Mouse (Mus musculus): Measurements from ENCODE around the gene Gapvd1. TPM values are rescaled to one million over a fixed set of nuclear protein-coding genes. Genes with fewer than 3 reads are reported as not detected.
"Not testable (repeated sequence)": the region's sequence is repeated elsewhere in the genome, so short reads cannot be mapped to it uniquely, and the experiment has no call there.

Gapvd1 gene
- polyA plus RNA-seq, 2 experiments from 2014 or later = 53.4 to 55.7 TPM

DNA sequence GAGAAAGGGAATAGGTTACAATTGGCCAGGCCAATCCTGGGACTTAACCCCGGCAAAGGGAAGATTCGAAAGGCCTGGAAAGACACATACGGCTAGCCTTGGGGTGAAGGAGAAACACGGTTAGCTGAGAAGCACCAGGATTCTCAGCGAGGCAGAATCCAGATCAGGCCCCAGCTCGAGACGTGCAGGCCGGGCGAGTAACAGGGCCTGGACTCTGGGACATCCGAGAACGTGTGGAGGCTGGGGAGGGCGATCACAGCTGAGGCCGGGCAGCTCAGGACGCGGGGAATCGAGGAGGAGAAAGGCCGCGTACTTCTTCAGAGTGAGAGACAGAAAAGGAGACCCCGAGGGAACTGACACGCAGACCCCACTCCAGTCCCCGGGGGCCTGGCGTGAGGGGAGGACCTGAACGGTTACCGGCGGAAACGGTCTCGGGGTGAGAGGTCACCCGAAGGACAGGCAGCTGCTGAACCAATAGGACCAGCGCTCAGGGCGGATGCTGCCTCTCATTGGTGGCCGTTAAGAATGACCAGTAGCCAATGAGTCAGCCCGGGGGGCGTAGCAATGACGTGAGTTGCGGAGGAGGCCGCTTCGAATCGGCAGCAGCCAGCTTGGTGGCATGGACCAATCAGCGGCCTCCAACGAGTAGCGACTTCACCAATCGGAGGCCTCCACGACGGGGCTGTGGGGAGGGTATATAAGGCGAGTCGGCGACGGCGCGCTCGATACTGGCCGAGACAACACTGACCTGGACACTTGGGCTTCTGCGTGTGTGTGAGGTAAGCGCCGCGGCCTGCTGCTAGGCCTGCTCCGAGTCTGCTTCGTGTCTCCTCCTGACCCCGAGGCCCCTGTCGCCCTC is 16.6 kb upstream of the Gapvd1 start, which contains the start of gene Hspa5:
TSS of gene Hspa5 (plus strand) at position 603 of the 859 bp plus-strand sequence.
- ATAC-seq = peak; percentile 85

DNA sequence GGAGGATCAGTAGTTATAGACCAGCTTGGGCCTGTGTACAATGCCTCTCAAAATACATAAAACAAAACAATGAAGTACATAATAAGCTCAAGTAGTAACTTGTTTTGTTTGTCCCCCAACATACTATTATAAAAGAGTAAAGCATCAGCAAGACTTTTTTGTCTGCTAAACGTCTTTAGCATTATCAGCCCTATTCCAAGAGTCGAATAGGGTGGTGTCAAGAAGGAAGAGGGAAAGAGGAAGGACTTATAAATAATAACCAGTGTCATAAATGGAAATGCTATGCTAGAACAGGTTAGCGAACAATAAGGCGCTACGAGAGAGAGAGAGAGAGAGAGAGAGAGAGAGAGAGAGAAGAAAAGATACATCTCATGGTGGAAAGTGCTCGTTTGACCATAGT is 15.9 kb upstream of the Gapvd1 start:
- ATAC-seq = no peak

DNA sequence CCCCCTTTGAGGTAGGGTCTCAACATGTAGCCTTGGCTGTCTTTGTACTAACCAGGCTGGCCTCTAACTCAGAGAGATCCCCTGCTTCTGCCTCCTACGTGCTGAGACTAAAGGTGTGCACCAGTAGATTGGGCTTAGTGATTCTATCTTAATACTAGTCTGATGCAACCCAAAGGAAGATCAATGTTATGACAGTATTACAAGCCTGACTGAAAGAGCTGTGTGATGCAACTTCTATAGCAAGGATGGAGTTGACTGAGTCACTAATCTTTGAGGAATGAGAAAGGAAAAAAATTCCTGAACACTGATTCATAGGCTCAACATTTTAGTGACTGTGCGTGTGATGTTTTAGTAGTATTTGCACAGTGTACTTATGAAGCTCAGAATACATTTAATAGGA is 15.0 kb upstream of the Gapvd1 start:
- ATAC-seq = no peak

DNA sequence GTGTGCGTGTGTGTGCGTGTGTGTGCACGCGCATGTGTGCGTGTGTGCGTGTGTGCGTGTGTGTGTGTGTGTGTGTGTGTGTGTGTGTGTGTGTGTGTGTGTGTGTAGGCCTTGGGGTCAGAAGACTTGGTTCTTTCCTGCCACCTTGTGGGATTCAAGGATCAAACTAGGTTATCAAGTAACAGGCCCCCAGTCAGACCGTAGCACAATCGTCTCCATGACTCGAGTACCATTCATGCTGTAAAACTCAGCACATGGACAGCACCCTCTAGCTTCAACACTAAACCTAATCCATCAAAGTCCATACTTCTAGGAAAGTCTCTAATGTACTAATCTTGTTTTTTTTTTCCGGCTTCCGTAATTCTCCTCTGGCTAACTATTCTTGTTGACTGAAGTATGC is 9.8 kb upstream of the Gapvd1 start:
- no peak for ATAC-seq

DNA sequence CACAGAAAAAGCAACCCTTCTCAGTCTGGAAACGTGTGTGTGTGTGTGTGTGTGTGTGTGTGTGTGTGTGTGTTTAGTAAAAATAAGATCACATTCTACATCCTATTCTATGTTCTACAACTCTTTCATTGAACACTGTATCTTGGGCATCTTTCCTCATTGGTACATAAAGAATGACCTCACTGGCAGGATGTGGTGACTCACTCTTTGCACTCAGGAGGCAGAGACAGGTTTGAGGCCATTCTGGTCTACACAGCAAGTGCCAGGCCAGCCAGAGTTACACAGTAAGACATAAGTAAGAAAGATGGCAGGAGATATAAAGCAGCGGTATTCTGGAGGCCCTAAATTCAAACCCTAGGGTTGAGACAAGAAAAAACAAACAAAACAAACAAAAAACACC is 7.8 kb upstream of the Gapvd1 start:
- peak; percentile 68 for ATAC-seq

DNA sequence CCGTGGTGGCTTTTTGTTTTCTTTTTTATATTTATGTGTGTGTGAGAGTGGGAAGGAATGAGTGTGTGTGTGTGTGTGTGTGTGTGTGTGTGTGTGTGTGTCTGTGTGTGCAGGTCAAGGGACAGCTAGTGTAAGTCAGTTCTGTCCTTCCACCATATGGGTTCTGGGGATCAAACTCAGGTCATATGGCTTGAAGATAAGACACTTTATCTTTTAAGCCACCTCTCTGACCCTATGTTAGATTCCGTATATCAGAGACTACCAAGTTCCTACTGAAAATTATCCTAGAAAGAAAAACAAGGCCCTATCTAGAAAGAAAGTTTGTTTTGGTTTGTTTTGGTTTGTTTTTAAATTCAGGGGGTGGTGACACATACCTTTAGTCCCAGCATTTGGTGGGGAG is 7.1 kb upstream of the Gapvd1 start:
- no peak for ATAC-seq

DNA sequence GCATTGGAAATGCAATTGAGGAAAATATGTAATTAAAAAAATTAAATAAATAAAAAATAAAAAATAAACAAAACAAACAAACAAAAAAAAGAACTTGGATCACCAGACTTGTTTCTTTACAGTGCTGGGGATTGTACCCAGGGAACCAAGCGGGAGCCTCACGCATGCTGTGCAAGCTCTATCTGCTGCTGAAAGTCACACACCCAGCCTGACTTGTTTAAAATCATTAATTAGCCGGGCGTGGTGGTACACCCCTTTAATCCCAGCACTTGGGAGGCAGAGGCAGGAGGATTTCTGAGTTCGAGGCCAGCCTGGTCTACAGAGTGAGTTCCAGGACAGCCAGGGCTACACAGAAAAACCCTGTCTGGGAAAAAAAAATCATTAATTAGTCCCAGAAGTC is 6.2 kb upstream of the Gapvd1 start:
- not testable (repeated sequence) for ATAC-seq

DNA sequence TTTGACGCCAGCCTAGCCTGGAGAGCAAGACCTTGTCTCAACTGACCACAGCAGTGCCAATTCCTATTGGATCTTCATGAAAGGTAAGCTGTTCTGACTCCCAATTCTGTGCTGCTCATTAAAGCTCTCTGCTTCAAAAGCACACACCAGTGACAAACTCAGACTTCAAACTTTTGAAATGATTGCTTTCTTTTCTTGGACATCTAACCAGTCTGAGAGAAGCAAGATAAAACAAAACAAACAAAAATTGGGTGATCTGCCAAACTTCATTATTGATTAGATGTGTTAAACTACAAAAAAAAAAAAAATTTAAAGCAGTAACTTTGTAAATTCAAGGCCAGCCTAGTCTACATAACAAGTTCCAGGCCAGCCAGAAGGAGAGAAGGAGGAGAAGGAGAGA is 2.3 kb upstream of the Gapvd1 start:
- ATAC-seq = no peak

DNA sequence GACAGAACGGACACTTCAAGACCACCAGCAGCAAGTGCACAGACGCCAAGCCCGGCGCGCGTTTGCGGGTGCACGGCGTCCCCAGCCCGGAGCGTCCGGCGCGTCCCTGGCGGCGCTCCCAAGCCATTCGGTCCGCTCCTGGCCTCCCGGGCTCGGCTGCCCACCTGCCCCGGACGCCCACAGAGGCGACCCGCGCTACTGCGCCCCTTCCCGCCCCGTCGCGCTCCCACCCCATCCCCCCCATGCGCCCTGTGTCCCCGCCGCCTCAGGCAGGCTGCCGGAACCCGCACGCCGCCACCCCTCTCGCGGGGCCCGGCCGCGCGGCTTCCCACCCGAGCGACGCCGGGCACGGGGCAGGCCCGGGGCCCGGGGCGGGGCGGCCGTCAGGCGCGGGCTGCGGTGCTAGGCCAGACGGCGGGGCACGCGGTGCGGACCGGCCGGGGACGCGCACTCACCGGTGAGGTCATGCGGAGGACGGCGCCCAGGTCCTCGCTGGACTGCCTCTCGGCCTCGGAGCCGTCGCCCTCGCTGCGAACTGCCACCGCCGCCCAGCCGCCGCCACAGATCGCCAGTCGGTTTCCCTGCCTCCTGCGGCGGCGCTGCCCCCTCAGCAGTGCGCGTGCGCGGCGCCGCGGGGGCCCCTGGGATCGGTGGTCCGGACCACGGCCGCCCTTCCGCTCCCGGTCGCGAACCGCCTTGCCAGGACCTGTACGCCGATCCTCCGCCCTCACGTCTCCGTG is 1.1 kb downstream of the Gapvd1 start:
- ATAC-seq = peak; percentile 75

DNA sequence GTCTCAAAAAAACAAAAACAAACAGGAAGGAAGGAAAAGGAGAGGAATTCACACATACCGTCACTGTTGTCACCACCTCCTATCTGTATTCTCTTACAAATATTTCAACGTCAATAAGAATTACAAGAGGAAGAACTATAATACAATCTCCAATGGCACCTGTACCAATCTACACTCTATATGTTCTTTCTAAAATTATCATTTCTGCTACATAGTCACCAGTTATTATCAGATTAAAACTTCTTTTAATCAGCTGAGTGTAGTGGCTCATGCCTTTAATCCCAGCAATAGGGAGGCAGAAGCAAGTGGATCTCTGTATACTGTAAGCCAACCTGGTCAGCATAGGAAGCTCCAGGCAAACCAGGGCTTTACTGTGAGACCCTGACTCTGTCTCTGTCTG is 4.8 kb downstream of the Gapvd1 start:
- no peak for ATAC-seq

DNA sequence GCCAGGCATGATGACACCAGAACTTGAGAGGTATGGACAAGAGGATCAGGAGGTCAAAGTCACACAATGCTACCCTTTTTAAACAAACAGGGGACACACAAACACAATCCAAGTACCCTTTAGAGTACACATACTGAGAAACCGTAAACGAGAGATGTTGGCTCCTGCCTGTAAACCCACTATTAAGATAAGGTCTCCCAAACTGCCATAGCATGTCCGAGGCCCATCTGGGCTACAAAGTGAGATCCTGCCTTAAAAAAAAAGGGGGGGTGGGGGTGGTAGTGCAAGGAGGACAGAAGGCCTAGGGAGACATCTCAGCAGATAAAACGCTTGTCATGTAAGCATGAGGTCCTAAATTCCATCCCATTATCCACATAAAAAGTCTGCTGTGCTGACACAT is 6.6 kb downstream of the Gapvd1 start:
- ATAC-seq = no peak

DNA sequence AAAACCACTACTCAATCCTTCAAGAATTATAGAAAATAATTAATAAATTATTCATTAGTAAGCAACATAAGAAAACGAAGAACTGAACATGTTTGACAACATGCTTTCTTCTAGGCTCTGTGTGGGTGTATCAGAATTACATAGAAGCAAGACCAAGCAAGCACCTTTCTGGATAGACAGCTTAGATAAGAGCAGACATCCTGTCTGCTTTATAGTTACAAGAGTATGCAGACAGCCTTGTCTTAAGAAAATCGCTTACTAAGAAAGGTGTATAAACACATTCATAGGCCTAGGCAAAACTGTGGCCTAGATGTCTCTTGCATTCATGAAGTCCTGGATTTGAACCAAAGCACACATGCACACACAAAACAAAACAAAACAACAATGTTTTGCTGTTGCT is 9.4 kb downstream of the Gapvd1 start:
- ATAC-seq = peak; percentile 66

DNA sequence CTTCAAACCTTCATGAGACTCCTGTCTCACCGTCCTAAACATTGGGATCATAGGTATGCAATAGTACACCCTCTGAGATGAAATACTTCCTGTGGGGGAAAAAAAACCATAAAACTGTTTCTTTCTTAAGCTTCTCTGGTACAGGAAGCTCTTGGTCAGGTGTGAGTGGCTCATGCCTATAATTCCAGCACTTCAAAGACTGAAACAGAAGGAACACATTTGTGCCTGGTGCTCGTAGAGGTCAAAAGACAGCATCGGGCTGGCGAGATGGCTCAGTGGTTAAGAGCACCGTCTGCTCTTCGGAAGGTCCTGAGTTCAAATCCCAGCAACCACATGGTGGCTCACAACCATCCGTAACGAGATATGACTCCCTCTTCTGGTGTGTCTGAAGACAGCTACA is 10.6 kb downstream of the Gapvd1 start:
- ATAC-seq = no peak

DNA sequence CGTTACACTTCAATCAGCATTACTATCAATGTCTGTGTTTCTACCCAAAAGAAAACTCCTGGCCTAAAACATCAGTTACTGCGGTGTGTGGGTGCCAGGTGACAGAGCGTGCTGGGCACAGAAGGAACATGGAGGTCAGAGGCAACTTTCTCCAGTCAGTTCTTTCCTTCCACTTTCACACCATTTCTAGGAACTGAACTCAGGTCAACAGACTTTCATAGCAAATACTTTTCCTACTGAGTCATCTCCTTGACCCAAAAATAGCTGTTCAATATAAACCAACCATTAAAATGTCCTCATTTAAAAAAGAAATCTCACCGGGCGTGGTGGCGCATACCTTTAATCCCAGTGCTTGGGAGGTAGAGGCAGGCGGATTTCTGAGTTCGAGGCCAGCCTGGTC is 12.4 kb downstream of the Gapvd1 start:
- ATAC-seq = no peak

DNA sequence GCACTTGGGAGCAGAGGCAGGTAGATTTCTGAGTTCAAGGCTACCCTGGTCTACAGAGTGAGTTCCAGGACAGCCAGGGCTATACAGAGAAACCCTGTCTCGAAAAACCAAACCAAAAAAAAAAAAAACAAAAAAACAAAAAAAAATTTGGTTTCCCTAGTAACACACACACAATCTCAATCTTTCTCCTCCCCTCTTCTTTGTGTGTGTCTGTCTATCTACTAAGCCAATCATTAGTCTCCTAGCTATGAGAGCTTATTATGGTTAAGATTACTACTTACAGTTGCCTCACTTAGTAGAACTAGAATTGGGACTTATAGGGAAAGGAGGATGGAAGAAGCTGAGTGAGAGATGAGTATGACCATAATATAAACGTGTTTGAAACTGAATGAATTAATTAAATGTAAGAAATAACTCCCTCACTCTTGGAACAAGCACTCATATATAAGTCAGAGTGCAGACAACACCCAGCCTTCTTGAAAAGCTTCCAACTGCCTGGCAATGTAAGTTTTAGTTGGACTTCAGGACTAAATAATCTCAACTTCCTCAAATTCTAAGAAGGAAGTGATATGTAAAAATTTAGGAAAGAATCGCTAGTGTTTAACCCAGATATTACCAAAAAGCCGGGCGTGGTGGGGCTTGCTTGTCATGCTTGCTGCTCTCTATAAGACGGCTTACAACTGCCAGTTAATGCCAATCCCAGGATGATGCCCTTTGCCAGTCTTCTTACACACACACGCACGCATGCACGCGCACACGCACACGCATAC is 13.5 kb downstream of the Gapvd1 start:
- ATAC-seq = no peak

DNA sequence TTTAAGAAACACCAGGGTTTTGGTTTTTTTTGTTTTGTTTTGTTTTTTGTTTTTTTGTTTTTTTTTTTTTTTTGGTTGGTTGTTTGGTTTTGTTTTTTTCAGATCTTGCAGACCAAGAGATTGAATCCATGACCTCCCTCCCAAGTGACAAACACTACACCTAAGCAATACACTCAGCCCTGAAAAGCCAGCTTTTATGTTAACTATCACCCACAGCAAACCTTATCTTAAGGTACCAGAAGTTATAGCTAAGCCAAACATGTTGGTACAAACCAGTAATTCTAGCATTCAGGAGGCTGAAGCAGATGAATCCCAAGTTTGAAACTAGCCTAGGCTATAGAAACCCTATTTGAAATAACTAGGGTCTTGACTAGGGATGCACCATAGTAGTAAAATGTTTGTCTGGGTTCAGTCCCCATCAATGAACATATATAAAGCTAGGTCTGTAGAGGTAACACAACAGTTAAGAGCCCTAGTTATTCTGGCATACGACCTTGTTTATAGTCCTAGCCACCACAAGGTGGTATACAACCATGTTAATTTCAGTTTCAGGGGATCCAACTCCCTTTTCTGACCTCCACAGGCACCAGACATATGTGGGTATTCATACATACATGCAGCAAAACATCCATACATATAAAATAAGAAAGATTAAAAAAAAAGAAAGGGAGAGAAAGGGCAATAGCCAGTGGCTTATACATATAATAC is 15.2 kb downstream of the Gapvd1 start:
- ATAC-seq = no peak

DNA sequence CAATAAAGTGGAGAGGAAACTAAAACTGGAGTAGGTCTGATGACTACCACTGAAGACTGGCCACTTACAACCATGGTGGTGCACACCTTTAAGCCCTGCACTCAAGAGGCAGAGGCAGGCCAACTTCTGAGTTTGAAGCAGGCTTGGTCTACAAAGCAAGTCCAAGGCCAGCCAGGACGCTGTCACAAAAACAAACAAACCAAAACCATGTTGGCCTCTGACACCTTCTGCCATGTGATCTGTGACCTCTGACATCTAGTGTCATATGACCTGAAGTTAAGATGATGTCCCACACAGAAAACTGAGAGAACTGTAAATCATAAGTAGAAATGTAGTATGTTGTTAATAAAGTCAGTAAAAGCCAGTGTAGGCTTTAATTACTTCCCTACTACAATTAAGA is 17.1 kb downstream of the Gapvd1 start:
- ATAC-seq = no peak

DNA sequence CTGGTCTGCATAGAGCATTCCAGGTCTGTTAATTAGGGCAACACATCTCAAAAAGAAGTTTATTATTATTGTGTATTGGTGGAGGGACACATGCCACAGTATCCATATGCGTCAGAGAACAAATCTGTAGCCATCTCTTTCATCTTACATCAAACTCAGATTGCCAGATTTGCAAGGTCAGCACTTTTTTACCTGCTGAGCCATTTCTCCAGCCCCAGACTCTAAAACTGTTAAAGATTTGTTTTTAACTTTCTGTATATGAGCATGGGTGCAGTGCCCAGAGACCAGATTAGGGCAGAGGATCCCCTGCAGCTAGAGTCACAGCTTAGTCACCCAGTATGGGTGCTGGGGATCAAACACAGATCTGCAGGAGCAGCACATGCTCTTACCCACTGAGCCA is 18.4 kb downstream of the Gapvd1 start:
- ATAC-seq = no peak

DNA sequence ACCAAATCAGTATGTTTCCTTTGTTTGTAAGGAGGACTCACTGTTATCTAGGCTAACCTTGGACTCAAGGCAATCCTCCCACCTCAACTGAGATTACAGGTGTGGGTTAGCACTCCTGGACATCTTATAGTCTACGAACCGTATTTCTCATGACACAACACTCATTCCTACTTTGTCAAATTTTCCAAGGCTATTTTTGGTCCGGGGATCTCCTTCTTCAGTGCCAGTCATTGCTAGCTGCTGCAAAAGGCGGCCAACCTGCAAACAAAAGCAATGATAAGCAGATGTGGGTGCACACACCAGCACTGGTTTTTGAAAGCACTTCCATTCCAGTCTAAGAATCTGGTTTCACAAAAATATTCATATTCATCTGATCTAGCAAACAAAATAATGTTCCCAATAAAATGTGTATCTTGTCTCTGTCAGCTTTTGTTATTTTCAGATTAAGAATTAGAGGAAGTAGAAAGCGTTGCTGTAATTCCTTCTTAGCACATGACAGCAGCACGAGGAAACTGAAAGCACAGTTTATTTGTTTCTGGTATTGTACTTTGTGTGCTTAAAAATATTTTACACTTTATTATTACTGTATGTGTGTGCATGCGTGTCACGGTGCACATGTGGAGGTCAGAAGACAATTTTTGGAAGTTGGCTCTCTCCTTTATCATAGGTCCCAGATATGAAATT is 27.8 kb downstream of the Gapvd1 start:
- no peak for ATAC-seq

DNA sequence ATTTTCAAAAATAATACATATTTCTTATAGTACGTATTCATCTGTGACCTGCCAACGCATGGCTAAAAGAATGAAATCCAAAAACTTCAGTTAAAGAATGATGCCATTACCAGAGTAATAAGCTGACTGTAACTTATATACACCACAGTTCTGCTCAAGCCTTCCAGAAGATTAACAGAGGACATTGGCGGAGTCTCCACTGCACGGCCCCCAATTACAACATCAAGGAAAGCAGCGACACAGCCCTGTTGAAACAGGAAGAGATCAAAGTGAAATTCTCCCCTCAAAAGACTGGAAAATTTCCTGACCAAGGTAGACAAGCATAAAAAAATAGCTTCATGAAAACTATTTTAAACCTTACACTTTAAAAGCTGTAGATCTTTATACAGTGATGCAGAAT is 29.8 kb downstream of the Gapvd1 start:
- ATAC-seq = no peak

DNA sequence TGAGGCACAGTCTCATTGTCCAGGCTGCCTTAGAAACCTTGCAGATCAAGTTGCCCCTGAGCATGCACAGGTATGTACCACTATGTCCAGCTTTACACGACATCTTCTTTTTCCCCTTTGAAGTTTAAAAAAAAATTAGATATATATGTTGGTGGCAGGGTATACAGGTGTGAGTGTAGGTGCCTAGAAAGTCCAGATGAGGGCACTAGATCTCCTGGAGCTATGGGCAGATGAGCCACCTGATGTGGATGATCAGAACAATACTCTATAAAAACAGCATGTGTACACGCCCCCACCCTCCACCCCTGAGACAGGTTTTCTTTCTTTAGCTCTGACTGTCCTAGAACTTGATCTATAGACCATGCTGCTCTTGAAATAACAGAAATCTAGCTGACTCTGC is 36.8 kb downstream of the Gapvd1 start:
- ATAC-seq = no peak

DNA sequence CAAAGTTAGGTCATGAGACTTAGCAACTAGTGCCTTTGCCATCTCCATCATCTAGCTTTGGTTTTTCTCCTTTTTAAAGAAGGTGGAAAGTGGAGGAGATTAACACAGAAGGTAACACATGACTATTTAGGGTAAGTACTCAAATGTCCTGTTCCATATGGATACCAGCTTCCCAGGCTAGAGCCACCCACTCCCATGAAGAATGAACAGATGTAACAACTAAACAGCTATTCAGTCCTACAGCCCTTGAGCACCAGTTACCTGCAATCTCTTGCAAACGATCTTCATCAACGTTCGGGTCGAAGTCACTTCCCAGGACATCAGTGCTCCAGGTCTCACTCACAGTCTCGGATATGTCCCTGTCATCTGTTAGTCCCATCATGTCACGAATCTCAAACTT is 43.1 kb downstream of the Gapvd1 start:
- no peak for ATAC-seq
